ENCODE assay signal across 17 mouse cellular contexts in genomic region chr7:90355454-90355853, GRCm38 (mm10). TPM values are rescaled to one million over a fixed set of nuclear protein-coding genes. Genes with fewer than 3 reads are reported as not detected.
DNase-seq lines count a peak whose midpoint lies in the region; ATAC-seq lines count a peak whose summit lies in the region.
"Had no signal": no experiment of that assay in that cellular context is flagged by ENCODE, and none has a peak within 500 bp of the region (broad histone marks: within the 10 kb centered on the region; RNA-seq: fewer than 3 reads in every experiment).

No protein-coding gene starts in this region.

- no peaks in the 10 kb centered on the region for H3K4me1 ChIP-seq in hindbrain, embryonic 12.5 days
- H3K4me1 ChIP-seq: embryonic facial prominence, embryonic 15.5 days; stomach, embryonic 15.5 days had no signal

- no peak overlapping the region for H3K4me2 ChIP-seq in hindbrain, embryonic 12.5 days (replicated peaks)
- H3K4me2 ChIP-seq: embryonic facial prominence, embryonic 15.5 days; limb, embryonic 12.5 days; stomach, embryonic 15.5 days had no signal

- 89% methylated on average over 3 of the region's 3 CpGs for WGBS in hindbrain, embryonic 12.5 days

- H3K27ac ChIP-seq in hindbrain, embryonic 12.5 days, result no peak overlapping the region
- H3K27ac ChIP-seq: embryonic facial prominence, embryonic 15.5 days; limb, embryonic 12.5 days; liver, embryonic 14.5 days; stomach, embryonic 15.5 days had no signal

- no peaks in the 10 kb centered on the region for H3K9me3 ChIP-seq in hindbrain, embryonic 12.5 days (replicated peaks)
- H3K9me3 ChIP-seq: embryonic facial prominence, embryonic 15.5 days; limb, embryonic 12.5 days; stomach, embryonic 15.5 days had no signal

- DNase-seq in thymus, postnatal 0 days (ENCODE audit: low spot score), result peak; percentile 37
- DNase-seq in thymus, postnatal 10 days (ENCODE audit: low spot score in 2 of 2), result no peak
- peak; percentile 61 for DNase-seq in NIH3T3 (ENCODE audit: low read depth)
- peak; percentile 63 for DNase-seq in brain, adult 2 months (ENCODE audit: low read depth, low spot score)
- no peak for DNase-seq in liver
- DNase-seq in left cerebral cortex, adult 11 months (ENCODE audit: low spot score), result no peak
- DNase-seq in left cerebral cortex, adult 9 months (ENCODE audit: low spot score in 2 of 2), result no peak
- DNase-seq: cerebellum, postnatal 14 days; embryo, embryonic 11 days; midbrain, embryonic 14.5 days; thymus, adult 2 months had no signal

- no peak overlapping the region for H3K9ac ChIP-seq in hindbrain, embryonic 12.5 days
- H3K9ac ChIP-seq: embryonic facial prominence, embryonic 15.5 days; limb, embryonic 12.5 days; liver, embryonic 14.5 days; stomach, embryonic 15.5 days had no signal

- H3K36me3 ChIP-seq in hindbrain, embryonic 12.5 days, result no peaks in the 10 kb centered on the region
- H3K36me3 ChIP-seq: embryonic facial prominence, embryonic 15.5 days; limb, embryonic 12.5 days; stomach, embryonic 15.5 days had no signal

- no peak overlapping the region for H3K4me3 ChIP-seq in hindbrain, embryonic 12.5 days
- H3K4me3 ChIP-seq: embryonic facial prominence, embryonic 15.5 days; left cerebral cortex, adult 2 months; limb, embryonic 12.5 days; stomach, embryonic 15.5 days had no signal

- H3K27me3 ChIP-seq in hindbrain, embryonic 12.5 days, result no peaks in the 10 kb centered on the region
- H3K27me3 ChIP-seq: embryonic facial prominence, embryonic 15.5 days; stomach, embryonic 15.5 days had no signal

- ATAC-seq in hindbrain, embryonic 12.5 days (ENCODE audit: low FRiP score), result no peak

RNA-seq across cellular contexts. Expression of gene Sytl2, which starts 53.4 kb away (rescaled TPM):
- 6.1 and 6.8 TPM in 2 replicates for polyA plus RNA-seq in thymus, postnatal 0 days (2015; fragmentation: Nextera tagmentation; extraction: Ambion mirVana)
- 5.6 and 6.7 TPM in 2 replicates for polyA plus RNA-seq in hindbrain, embryonic 12.5 days (2016; fragmentation: Nextera tagmentation; extraction: Ambion mirVana)

Comparison
In these comparisons a context has a peak if more than half of its experiments do, and no peak if none do; other contexts are left out.
1. DNase-seq: peak in thymus, postnatal 0 days (single experiment), NIH3T3 (single experiment) and brain, adult 2 months (single experiment); none in thymus, postnatal 10 days (0 of 2), liver (single experiment), left cerebral cortex, adult 11 months (single experiment) and left cerebral cortex, adult 9 months (0 of 2).